Comparison of ENCODE assay signal across 27 mouse cellular contexts in the genomic region with DNA sequence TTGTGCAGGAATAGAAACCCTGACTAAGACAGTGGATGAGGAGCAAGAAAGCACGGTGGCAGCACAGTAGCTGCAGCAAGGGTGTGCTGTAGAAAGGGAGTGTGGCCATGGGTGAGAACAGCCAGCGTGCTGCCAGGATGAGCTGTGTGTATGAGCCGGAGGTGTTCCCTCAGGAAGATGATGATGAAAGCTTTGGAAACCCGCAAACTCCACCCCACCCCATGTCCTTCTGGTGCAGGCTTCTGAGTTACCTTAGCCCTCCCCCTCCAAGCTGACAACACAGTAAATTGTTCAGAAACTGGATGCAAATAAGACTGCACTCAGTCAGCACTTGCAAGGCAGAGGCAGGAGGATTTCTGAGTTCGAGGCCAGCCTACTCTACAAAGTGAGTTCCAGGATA.
"Had no signal": no experiment of that assay in that cellular context is flagged by ENCODE, and none has a peak within 500 bp of the region (broad histone marks: within the 10 kb centered on the region; RNA-seq: fewer than 3 reads in every experiment).

No protein-coding gene starts in this region.

- H3K4me2 ChIP-seq: embryonic facial prominence, embryonic 12.5 days; embryonic facial prominence, embryonic 13.5 days; embryonic facial prominence, embryonic 15.5 days; forebrain, embryonic 12.5 days; forebrain, embryonic 13.5 days; forebrain, embryonic 15.5 days had no signal

- H3K4me3 ChIP-seq: embryonic facial prominence, embryonic 10.5 days; embryonic facial prominence, embryonic 12.5 days; embryonic facial prominence, embryonic 13.5 days; embryonic facial prominence, embryonic 15.5 days; erythroblast, embryonic 14.5 days; forebrain, embryonic 10.5 days; forebrain, embryonic 12.5 days; forebrain, embryonic 13.5 days; forebrain, embryonic 15.5 days; gastrocnemius, adult 2 months; heart, adult 2 months had no signal

- H3K4me1 ChIP-seq: embryonic facial prominence, embryonic 12.5 days; forebrain, embryonic 10.5 days; forebrain, embryonic 12.5 days; forebrain, embryonic 13.5 days; forebrain, embryonic 15.5 days had no signal

- H3K36me3 ChIP-seq: embryonic facial prominence, embryonic 10.5 days; embryonic facial prominence, embryonic 12.5 days; embryonic facial prominence, embryonic 13.5 days; embryonic facial prominence, embryonic 15.5 days; forebrain, embryonic 10.5 days; forebrain, embryonic 12.5 days; forebrain, embryonic 15.5 days had no signal

- H3K27me3 ChIP-seq: embryonic facial prominence, embryonic 12.5 days; embryonic facial prominence, embryonic 13.5 days; embryonic facial prominence, embryonic 15.5 days; forebrain, embryonic 12.5 days; forebrain, embryonic 13.5 days; forebrain, embryonic 15.5 days had no signal

- H3K9me3 ChIP-seq: embryonic facial prominence, embryonic 10.5 days; embryonic facial prominence, embryonic 12.5 days; embryonic facial prominence, embryonic 13.5 days; embryonic facial prominence, embryonic 15.5 days; forebrain, embryonic 10.5 days; forebrain, embryonic 12.5 days; forebrain, embryonic 13.5 days; forebrain, embryonic 15.5 days had no signal

- ATAC-seq: forebrain, embryonic 13.5 days; forebrain, embryonic 14.5 days; forebrain, embryonic 15.5 days; forebrain, embryonic 16.5 days; forebrain, postnatal 0 days had no signal

- DNase-seq: cerebellum, adult 9-10 months; cerebellum, adult 9-11 months; cerebellum, postnatal 10 days; cerebellum, postnatal 14 days; cerebellum, postnatal 25 days; cerebellum, postnatal 36 days; embryo, embryonic 11 days; forebrain, postnatal 0 days; gastrocnemius, adult 2 months; gastrocnemius, postnatal 10 days; gastrocnemius, postnatal 14 days; gastrocnemius, postnatal 25 days; gastrocnemius, postnatal 36 days; heart, adult 11 months; heart, adult 18-20 months; heart, adult 2 months had no signal
